Mouse (Mus musculus) right cerebral cortex, postnatal 36 days (tissue): ENCODE measurements at regions not wholly inside any gene's neighbourhood (a gene's known extent, or its start where the extent isn't known, plus 50 kb on each side); places are given as distances from the start of the nearest gene placed in this dataset.

Experiments used
- DNase-seq, 2 experiments: peaks; one replicate each; pipeline ENCODE4 v3.0.0; 2022; ENCODE audit warnings: low spot score in 2 of 2, mixed read lengths in 1 of 2

DNA sequence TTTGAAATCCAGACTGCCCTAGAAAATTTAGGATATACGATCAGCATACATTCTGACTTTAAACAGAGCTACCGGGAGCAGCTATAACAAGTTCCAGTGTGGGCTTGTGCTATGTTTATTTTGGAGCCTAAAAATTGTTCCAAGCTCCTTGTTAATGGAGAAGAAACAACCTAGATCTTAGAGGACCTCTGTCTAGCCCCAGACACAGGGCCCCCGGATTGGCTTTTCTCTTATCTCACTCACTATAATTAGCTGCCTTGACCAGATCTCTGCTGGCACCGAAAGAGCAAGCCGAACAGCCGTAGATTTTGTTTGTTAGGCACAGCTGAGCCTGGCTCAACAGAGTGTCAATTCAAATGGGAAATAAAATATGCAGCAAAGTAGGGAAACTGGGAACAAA lies 50.1 kb upstream of the Herpud2 start:
- DNase-seq: peak; percentile 25 to 50
